Mouse (Mus musculus) cortical plate, adult 2 months (tissue): ENCODE measurements around the gene Pbx1.

ENCODE experiments used
- CTCF ChIP-seq: fragments of 200-500 bp; IDR thresholded peaks from 2 replicates; pipeline ENCODE4 v1.5.1; 2011; ENCODE audit warnings: mild to moderate bottlenecking, control low read depth, low read length; ENCODE audit not compliant: insufficient read depth; ENCODE audit errors: extremely low read depth
- POLR2A ChIP-seq: fragments of 200-500 bp; IDR thresholded peaks from 2 replicates; pipeline ENCODE4 v1.6.1; 2011; ENCODE audit warnings: mild to moderate bottlenecking, low read length, control low read depth; ENCODE audit not compliant: insufficient read depth; ENCODE audit errors: extremely low read depth

- no peak for TF ChIP-seq POLR2A
- no peak for TF ChIP-seq CTCF
Observed at GRCm38 (mm10) chr1:168395523-168396159, 36.4 kb downstream of the Pbx1 start.
